Mouse (Mus musculus) layer of hippocampus, adult 11-12 months (tissue): ENCODE data around the gene Pcsk4.

ENCODE experiments used
- DNase-seq: peaks from one replicate; pipeline ENCODE4 v3.0.0; 2022; ENCODE audit warnings: low spot score

The Pcsk4 gene

GRCm38 (mm10) chr10:80321670-80322581 is 7.4 kb downstream of the Pcsk4 start:
- no peak for DNase-seq

- DNase-seq: no peak
These were observed 8.2 kb downstream of the Pcsk4 start for GRCm38 (mm10) chr10:80321014-80321669.

GRCm38 (mm10) chr10:80320340-80320760 is 8.9 kb downstream of the Pcsk4 start, which contains the start of gene 2310011J03Rik:
Gene 2310011J03Rik (minus strand): TSS chr10:80320537.
- DNase-seq: peak; percentile 91

- no peak for DNase-seq
These were observed 12.3 kb downstream of the Pcsk4 start for GRCm38 (mm10) chr10:80317011-80317410.

- DNase-seq: no peak
These were observed 12.9 kb downstream of the Pcsk4 start for GRCm38 (mm10) chr10:80316359-80316781.

- DNase-seq: no peak
These were observed 14.0 kb downstream of the Pcsk4 start for GRCm38 (mm10) chr10:80315315-80315714.

- DNase-seq: no peak
These were observed 14.8 kb downstream of the Pcsk4 start for GRCm38 (mm10) chr10:80314494-80315001.

GRCm38 (mm10) chr10:80313627-80314201 is 15.6 kb downstream of the Pcsk4 start:
- DNase-seq: no peak

- no peak for DNase-seq
These were observed 16.5 kb downstream of the Pcsk4 start for GRCm38 (mm10) chr10:80312586-80313504.

- DNase-seq: no peak
These were observed 17.7 kb downstream of the Pcsk4 start for GRCm38 (mm10) chr10:80311560-80311959.

GRCm38 (mm10) chr10:80304862-80305261 is 24.4 kb downstream of the Pcsk4 start:
- DNase-seq: no peak

GRCm38 (mm10) chr10:80304458-80304857 is 24.8 kb downstream of the Pcsk4 start:
- DNase-seq: no peak

- peak; percentile 66 for DNase-seq
These were observed 26.8 kb downstream of the Pcsk4 start for GRCm38 (mm10) chr10:80302471-80302881.

GRCm38 (mm10) chr10:80302082-80302355 is 27.3 kb downstream of the Pcsk4 start:
- no peak for DNase-seq

- no peak for DNase-seq
These were observed 27.8 kb downstream of the Pcsk4 start for GRCm38 (mm10) chr10:80301256-80302081.

GRCm38 (mm10) chr10:80300672-80301181 is 28.6 kb downstream of the Pcsk4 start:
- DNase-seq: no peak

GRCm38 (mm10) chr10:80299824-80300223 is 29.5 kb downstream of the Pcsk4 start:
- no peak for DNase-seq

GRCm38 (mm10) chr10:80299301-80299700 is 30.0 kb downstream of the Pcsk4 start:
- no peak for DNase-seq

GRCm38 (mm10) chr10:80298571-80299281 is 30.6 kb downstream of the Pcsk4 start:
- DNase-seq: peak; percentile 89
